Mouse (Mus musculus) erythroblast, embryonic 14.5 days (primary cell): ENCODE results near the gene Vmn2r27.

Experiments used
- GATA1 ChIP-seq: IDR thresholded peaks from 2 replicates; pipeline ENCODE4 v1.6.1; 2012; ENCODE audit warnings: low read length, inconsistent platforms, mixed read lengths
- TAL1 ChIP-seq: IDR thresholded peaks from 3 replicates; pipeline ENCODE4 v1.6.1; 2012; ENCODE audit warnings: low read length, inconsistent platforms, mixed read lengths

- no peak for TF ChIP-seq GATA1
- no peak for TF ChIP-seq TAL1
These were observed 29.5 kb downstream of the Vmn2r27 start for GRCm38 (mm10) chr6:124202116-124202515.
